Mouse (Mus musculus): Measurements from ENCODE around the gene Cenpa. TPM values are rescaled to one million over a fixed set of nuclear protein-coding genes. Genes with fewer than 3 reads are reported as not detected.

Cenpa gene
- polyA plus RNA-seq (2015; fragmentation: Nextera tagmentation; extraction: Ambion mirVana): 259 TPM in 2 replicates

GRCm38 (mm10) chr5:30666391-30667195, at the start of gene Cenpa:
Gene Cenpa (plus strand): TSS chr5:30666777.
- H3K9me3 ChIP-seq: no peaks in the 10 kb centered on the region
- peak within 1 kb of the TSS; percentile 96 for H3K27ac ChIP-seq (replicated peaks)
- H3K36me3 ChIP-seq: peaks cover 31% of the 10 kb centered on the region
- peak within 1 kb of the TSS; percentile 92 for H3K9ac ChIP-seq
- H3K4me1 ChIP-seq: peaks cover 35% of the 10 kb centered on the region
- peak; percentile 92 for ATAC-seq (ENCODE audit: extremely low read depth, insufficient number of reproducible peaks, low FRiP score, low TSS enrichment)
- H3K27me3 ChIP-seq (replicated peaks): no peaks in the 10 kb centered on the region
- WGBS: under 1% methylated on average over 40 of the region's 40 CpGs
- H3K4me3 ChIP-seq: peak within 1 kb of the TSS; percentile 87
- peak within 1 kb of the TSS; percentile 74 for H3K4me2 ChIP-seq

GRCm38 (mm10) chr5:30617357-30617756, 49.2 kb upstream of the Cenpa start:
- H3K4me2 ChIP-seq: peak overlapping the region; percentile 38

GRCm38 (mm10) chr5:30617851-30618250, 48.7 kb upstream of the Cenpa start:
- 22% methylated on average over 11 of the region's 11 CpGs for WGBS

More at GRCm38 (mm10) chr5:30617357-30617756, 49.2 kb upstream of the Cenpa start:
- ATAC-seq (ENCODE audit: extremely low read depth, insufficient number of reproducible peaks, low FRiP score, low TSS enrichment): no peak
- Histone ChIP-seq H3K36me3 (no peaks in the 10 kb centered on the region; the same call in 1 of the 2 replicates), H3K4me3 (no peak overlapping the region; the same call in 1 of the 2 replicates), H3K27me3 (replicated peaks) (peaks cover 19% of the 10 kb centered on the region), H3K9me3 (no peaks in the 10 kb centered on the region), H3K27ac (replicated peaks) (peak overlapping the region; percentile 95), H3K9ac (peak overlapping the region; percentile 38), H3K4me1 (peaks cover 72% of the 10 kb centered on the region)
- WGBS: 10% methylated on average over 3 of the region's 3 CpGs

GRCm38 (mm10) chr5:30618376-30619003, 48.1 kb upstream of the Cenpa start:
- H3K27me3 ChIP-seq (replicated peaks): peaks cover 26% of the 10 kb centered on the region
- no peaks in the 10 kb centered on the region; the same call in 1 of the 2 replicates for H3K36me3 ChIP-seq
- no peak for ATAC-seq (ENCODE audit: extremely low read depth, insufficient number of reproducible peaks, low FRiP score, low TSS enrichment)
- 0 out of 2 replicates have a peak overlapping the region, but pooled peaks have one; percentile 38 for H3K4me2 ChIP-seq
- H3K9me3 ChIP-seq: no peaks in the 10 kb centered on the region
- H3K27ac ChIP-seq (replicated peaks): peak overlapping the region; percentile 95
- peak overlapping the region; percentile 38; the same call in 1 of the 2 replicates for H3K9ac ChIP-seq
- 66% methylated on average over 8 of the region's 8 CpGs for WGBS
- peaks cover 72% of the 10 kb centered on the region for H3K4me1 ChIP-seq
- H3K4me3 ChIP-seq: no peak overlapping the region

More at GRCm38 (mm10) chr5:30617851-30618250, 48.7 kb upstream of the Cenpa start:
- Histone ChIP-seq H3K4me1 (peaks cover 74% of the 10 kb centered on the region), H3K27me3 (replicated peaks) (peaks cover 24% of the 10 kb centered on the region), H3K9me3 (no peaks in the 10 kb centered on the region), H3K9ac (peak overlapping the region; percentile 38), H3K36me3 (no peaks in the 10 kb centered on the region; the same call in 1 of the 2 replicates), H3K4me3 (no peak overlapping the region; the same call in 1 of the 2 replicates), H3K27ac (replicated peaks) (peak overlapping the region; percentile 95), H3K4me2 (peak overlapping the region; percentile 38)
- no peak for ATAC-seq (ENCODE audit: extremely low read depth, insufficient number of reproducible peaks, low FRiP score, low TSS enrichment)

GRCm38 (mm10) chr5:30619211-30619610, 47.4 kb upstream of the Cenpa start:
- H3K4me3 ChIP-seq: no peak overlapping the region
- H3K27me3 ChIP-seq (replicated peaks): peaks cover 26% of the 10 kb centered on the region
- WGBS: 74% methylated on average over 2 of the region's 2 CpGs
- H3K9ac ChIP-seq: 0 out of 2 replicates have a peak overlapping the region, but pooled peaks have one; percentile 10
- H3K9me3 ChIP-seq: no peaks in the 10 kb centered on the region
- peaks cover 65% of the 10 kb centered on the region for H3K4me1 ChIP-seq
- H3K4me2 ChIP-seq: no peak overlapping the region
- no peak for ATAC-seq (ENCODE audit: extremely low read depth, insufficient number of reproducible peaks, low FRiP score, low TSS enrichment)
- H3K27ac ChIP-seq (replicated peaks): peak overlapping the region; percentile 95; the same call in 1 of the 2 replicates
- no peaks in the 10 kb centered on the region; the same call in 1 of the 2 replicates for H3K36me3 ChIP-seq

GRCm38 (mm10) chr5:30620567-30620966, 46.0 kb upstream of the Cenpa start:
- no peak overlapping the region for H3K4me2 ChIP-seq
- H3K4me1 ChIP-seq: peaks cover 63% of the 10 kb centered on the region
- H3K27me3 ChIP-seq (replicated peaks): peaks cover 26% of the 10 kb centered on the region
- H3K9me3 ChIP-seq: no peaks in the 10 kb centered on the region
- H3K9ac ChIP-seq: no peak overlapping the region
- H3K4me3 ChIP-seq: no peak overlapping the region
- 94% methylated on average over 20 of the region's 20 CpGs for WGBS
- H3K27ac ChIP-seq (replicated peaks): no peak overlapping the region
- no peaks in the 10 kb centered on the region; the same call in 1 of the 2 replicates for H3K36me3 ChIP-seq
- ATAC-seq (ENCODE audit: extremely low read depth, insufficient number of reproducible peaks, low FRiP score, low TSS enrichment): no peak

- H3K27me3 ChIP-seq (replicated peaks): peaks cover 26% of the 10 kb centered on the region
- WGBS: 84% methylated on average over 9 of the region's 9 CpGs
- no peak overlapping the region for H3K9ac ChIP-seq
- no peak for ATAC-seq (ENCODE audit: extremely low read depth, insufficient number of reproducible peaks, low FRiP score, low TSS enrichment)
- no peak overlapping the region for H3K4me2 ChIP-seq
- H3K9me3 ChIP-seq: no peaks in the 10 kb centered on the region
- no peaks in the 10 kb centered on the region; the same call in 1 of the 2 replicates for H3K36me3 ChIP-seq
- H3K4me3 ChIP-seq: no peak overlapping the region
- no peak overlapping the region for H3K27ac ChIP-seq (replicated peaks)
- H3K4me1 ChIP-seq: peaks cover 58% of the 10 kb centered on the region
These were observed 45.3 kb upstream of the Cenpa start for GRCm38 (mm10) chr5:30621211-30621790.

GRCm38 (mm10) chr5:30621844-30622176, 44.8 kb upstream of the Cenpa start:
- Histone ChIP-seq H3K27me3 (replicated peaks) (peaks cover 26% of the 10 kb centered on the region), H3K36me3 (no peaks in the 10 kb centered on the region; the same call in 1 of the 2 replicates), H3K4me1 (peaks cover 58% of the 10 kb centered on the region), H3K9me3 (no peaks in the 10 kb centered on the region), H3K4me2 (peak overlapping the region; percentile 66), H3K27ac (replicated peaks) (no peak overlapping the region), H3K9ac (peak overlapping the region; percentile 62), H3K4me3 (peak overlapping the region; percentile 44)
- no peak for ATAC-seq (ENCODE audit: extremely low read depth, insufficient number of reproducible peaks, low FRiP score, low TSS enrichment)
- 49% methylated on average over 22 of the region's 22 CpGs for WGBS

- no peaks in the 10 kb centered on the region; the same call in 1 of the 2 replicates for H3K36me3 ChIP-seq
- ATAC-seq (ENCODE audit: extremely low read depth, insufficient number of reproducible peaks, low FRiP score, low TSS enrichment): no peak
- H3K4me1 ChIP-seq: peaks cover 58% of the 10 kb centered on the region
- H3K27ac ChIP-seq (replicated peaks): no peak overlapping the region
- WGBS: 7% methylated on average over 69 of the region's 69 CpGs
- no peaks in the 10 kb centered on the region for H3K9me3 ChIP-seq
- H3K9ac ChIP-seq: peak overlapping the region; percentile 62
- peaks cover 26% of the 10 kb centered on the region for H3K27me3 ChIP-seq (replicated peaks)
- H3K4me3 ChIP-seq: peak overlapping the region; percentile 44
- H3K4me2 ChIP-seq: peak overlapping the region; percentile 66
These were observed 44.3 kb upstream of the Cenpa start for GRCm38 (mm10) chr5:30622177-30622840.

GRCm38 (mm10) chr5:30622841-30623185, 43.8 kb upstream of the Cenpa start:
- no peaks in the 10 kb centered on the region; the same call in 1 of the 2 replicates for H3K36me3 ChIP-seq
- H3K4me2 ChIP-seq: peak overlapping the region; percentile 66
- H3K4me3 ChIP-seq: peak overlapping the region; percentile 44
- no peaks in the 10 kb centered on the region for H3K9me3 ChIP-seq
- ATAC-seq (ENCODE audit: extremely low read depth, insufficient number of reproducible peaks, low FRiP score, low TSS enrichment): no peak
- no peak overlapping the region for H3K27ac ChIP-seq (replicated peaks)
- 20% methylated on average over 10 of the region's 10 CpGs for WGBS
- peak overlapping the region; percentile 62 for H3K9ac ChIP-seq
- H3K27me3 ChIP-seq (replicated peaks): peaks cover 26% of the 10 kb centered on the region
- H3K4me1 ChIP-seq: peaks cover 56% of the 10 kb centered on the region
